Mouse (Mus musculus) left cerebral cortex, postnatal 10 days (tissue): Measurements from ENCODE around the gene Agap2. TPM values are rescaled to one million over a fixed set of nuclear protein-coding genes. Genes with fewer than 3 reads are reported as not detected.

Experiments used
- DNase-seq, 2 experiments: peaks; one replicate each; pipeline ENCODE4 v3.0.0; 2021 to 2022; ENCODE audit warnings: low spot score in 2 of 2, mixed read lengths in 1 of 2; ENCODE audit errors: extremely low spot score in 1 of 2
- intact Hi-C: fragments of 180-260 bp; cut with DNase I; formaldehyde crosslinking; loops from one replicate; pipeline ENCODE4 v1.15.1; 2025
- total RNA-seq, 2 experiments: library from RNA; stranded (reverse); gene quantifications; 2 replicates each; pipeline ENCODE4 v1.2.3; 2021

The Agap2 gene
- total RNA-seq, 2 experiments from 2014 or later = 558 to 572 TPM

DNA sequence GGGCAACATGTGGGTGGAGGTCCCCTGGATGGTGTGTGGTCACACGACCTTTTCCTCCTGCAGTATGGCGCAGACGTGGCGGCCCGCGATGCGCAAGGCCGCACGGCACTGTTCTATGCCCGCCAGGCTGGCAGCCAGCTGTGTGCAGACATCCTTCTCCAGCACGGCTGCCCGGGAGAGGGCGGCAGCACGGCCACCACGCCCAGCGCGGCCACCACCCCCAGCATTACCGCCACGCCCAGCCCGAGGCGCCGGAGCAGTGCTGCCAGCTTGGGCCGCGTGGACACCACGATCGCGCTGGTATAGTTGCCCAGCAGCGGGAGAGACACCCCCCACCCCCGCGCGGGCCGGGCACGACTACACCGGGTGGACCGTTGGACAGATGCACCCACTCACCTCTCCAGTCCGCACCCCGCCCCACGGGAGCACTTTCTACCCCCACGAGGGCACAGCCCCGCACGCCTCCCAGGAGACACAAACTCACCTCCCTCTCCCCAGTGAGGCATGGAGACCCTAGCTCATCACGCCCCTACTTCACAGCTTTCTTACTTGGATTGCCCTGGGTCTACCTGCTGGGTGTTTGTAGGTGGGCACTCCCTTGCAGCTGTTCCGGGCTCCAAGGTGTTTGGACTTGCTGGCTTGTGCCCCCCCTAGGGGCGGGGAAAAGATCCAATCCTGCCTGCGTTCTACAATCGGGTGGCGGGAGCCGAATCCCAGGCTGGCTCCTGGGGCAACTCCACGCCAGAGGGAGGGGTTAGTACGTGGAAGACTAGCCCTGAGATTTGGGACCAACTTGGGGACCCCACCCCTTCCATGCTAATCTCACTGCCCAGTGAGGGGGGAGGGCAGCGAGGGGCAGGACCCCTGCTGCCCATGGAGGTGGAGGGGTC lies 16.7 kb downstream of the Agap2 start:
- intact Hi-C loops = no loop called here
- DNase-seq = peak in 1 of 2 experiments; percentile 71

DNA sequence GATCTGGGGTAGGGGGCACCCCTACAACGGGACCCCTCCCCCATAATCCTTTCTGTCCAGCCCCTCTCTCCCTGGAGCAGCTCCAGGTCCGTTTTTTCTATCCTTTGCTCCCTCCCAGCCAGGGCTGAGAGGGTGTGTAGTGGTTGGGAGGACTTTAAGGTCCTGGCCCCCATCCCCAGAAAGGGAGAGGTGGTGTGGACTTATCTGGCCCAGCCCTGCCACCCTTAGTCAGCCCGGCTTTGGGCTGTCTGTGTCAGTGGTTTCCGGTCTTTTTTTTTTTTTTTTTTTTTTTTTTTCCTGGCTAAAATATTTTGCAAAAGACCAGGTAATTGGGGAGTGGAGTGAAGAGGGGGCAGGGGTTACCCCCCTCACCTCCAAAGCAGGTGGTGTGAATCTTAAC lies 17.7 kb downstream of the Agap2 start:
- no peak for DNase-seq
- intact Hi-C loops = no loop called here

DNA sequence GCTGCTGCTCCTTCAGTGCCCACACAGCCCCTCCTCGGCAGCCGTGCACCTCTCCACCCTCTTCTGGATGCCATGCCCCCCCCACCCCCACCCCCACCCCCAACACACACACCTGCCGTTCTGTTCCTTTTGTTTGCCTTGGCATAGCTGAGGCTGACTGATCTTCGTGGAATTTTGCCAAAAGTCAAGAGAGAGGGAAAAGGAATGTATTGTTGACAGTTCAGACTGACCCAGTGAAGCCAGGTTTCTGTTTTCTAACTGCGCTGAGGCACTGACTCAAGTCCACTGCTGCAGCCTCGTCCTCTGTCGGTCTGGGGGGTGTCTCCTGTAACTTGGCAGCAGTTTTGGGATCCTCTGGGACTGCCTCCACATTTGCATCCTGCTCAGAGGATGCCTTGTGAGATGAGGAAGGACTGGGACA lies 19.3 kb downstream of the Agap2 start:
- intact Hi-C loops = no loop called here
- DNase-seq = peak in 1 of 2 experiments; percentile 50

DNA sequence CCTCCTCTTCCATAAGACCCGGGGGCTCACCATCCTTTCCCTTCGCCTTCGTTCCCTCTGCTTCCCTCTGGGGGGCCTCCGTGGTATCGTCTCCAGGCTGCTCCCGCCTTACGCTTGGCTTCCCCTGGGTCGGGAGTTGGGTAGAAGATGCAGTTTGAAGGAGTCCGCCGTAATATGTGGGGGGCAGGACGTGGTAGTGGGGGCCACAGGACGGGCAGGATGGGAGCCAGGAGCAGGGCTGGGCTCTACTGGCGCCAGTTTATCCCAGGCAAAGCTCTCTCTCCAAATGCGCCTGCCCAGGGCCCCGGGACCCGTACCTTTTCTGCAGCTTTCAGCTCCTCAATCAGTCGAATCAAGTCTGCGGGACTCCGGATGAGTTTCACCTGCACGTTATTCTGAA lies 23.4 kb downstream of the Agap2 start:
- intact Hi-C loops = no loop called here
- DNase-seq = no peak

DNA sequence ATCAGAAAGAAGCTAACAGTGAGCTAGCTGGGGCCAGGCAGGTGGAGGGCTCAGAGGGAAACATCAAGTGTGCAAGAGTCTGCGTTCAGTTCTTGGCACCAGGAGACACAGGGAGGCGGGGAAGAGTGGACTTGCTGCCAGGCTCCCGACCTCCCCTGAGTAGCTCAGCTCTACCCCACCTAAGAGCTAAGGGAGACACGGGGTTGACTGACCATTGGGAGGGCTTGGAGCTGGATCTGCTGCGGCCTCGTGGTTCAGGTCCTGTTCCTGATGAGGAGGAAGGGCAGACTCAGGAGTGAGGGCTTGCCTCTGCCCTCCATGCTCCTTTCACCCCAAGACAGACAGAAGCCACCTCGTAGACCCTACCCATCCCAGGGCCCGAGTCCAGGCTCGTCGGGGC lies 24.1 kb downstream of the Agap2 start:
- intact Hi-C loops = no loop called here
- DNase-seq = no peak

DNA sequence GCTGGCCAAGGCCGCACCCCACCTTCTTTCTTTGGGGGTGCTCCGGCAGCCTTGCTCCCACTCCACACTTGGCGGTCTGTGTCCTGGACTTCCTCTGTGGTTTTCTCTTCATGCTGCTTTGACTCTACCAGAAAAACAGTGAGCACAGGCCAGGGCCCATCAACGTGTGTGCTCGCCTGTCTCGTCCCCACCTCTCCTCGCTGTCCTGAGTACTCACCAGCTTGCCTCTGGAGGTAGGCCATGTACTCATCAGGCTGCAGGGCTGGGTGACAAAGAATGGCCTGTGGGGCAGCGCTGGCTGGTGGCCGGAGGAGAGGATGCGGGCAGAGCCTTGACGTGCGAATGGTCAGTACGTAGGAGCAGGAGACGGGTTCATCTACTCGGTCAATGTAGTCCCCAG lies 24.8 kb downstream of the Agap2 start:
- intact Hi-C loops = no loop called here
- peak in 1 of 2 experiments; percentile 18 for DNase-seq

DNA sequence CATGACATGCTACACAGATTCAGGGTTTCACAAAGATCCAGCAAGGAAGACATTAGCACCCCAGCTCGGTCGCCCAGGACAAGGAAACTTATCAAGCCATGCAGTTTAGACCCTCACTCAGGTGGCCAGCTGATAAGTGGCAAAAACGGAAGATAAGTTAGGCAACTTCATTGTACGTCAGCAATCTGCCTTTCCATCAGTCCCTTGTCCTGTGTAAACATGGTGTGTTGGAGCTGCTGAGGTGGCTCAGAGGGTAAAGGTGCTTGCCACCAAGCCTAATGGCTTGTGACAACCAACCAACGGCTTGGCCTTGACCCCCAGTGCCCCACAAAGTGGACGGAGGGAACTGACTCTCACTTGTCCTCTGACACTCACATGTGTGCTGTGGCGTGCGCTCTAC lies 25.3 kb downstream of the Agap2 start:
- DNase-seq = no peak
- intact Hi-C loops = no loop called here

DNA sequence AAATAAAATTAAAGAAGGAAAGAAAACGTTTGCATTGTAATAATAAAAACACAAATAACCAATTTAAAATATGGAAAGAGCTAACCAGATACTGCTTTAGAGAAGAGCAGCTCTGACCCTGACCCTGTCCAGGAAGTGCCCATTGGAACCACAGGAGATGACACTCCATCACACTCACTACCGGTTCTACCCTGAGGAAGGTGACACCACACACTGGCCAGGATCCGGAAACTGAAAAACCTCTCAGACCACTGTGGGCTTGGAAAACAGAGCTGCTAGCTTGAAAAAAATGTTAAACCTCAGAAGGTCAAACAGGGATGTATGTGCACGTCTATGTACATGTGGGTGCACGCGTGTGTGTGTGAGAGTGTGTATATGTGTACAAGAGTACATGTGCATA lies 26.1 kb downstream of the Agap2 start:
- DNase-seq = no peak
- intact Hi-C loops = no loop called here

DNA sequence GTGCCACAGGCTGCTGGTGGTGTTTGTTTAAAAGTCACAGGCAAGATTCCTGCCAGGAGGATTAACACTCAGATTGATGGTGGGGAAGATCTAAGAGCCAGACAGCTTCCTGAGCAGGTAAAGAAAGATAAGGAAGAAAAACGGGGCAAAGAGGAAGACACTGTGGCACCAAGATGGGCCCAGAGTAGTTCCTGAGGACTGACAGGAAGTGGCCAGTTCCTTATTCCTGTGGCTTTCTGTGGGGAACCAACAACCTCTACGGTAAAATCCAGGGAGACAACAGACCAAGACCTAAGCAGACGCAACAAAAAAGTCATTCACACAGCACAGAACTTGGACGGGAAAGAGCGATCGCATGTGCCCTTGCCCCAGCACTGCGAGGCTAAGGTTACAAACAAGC lies 28.5 kb downstream of the Agap2 start:
- DNase-seq = no peak
- intact Hi-C loops = no loop called here

DNA sequence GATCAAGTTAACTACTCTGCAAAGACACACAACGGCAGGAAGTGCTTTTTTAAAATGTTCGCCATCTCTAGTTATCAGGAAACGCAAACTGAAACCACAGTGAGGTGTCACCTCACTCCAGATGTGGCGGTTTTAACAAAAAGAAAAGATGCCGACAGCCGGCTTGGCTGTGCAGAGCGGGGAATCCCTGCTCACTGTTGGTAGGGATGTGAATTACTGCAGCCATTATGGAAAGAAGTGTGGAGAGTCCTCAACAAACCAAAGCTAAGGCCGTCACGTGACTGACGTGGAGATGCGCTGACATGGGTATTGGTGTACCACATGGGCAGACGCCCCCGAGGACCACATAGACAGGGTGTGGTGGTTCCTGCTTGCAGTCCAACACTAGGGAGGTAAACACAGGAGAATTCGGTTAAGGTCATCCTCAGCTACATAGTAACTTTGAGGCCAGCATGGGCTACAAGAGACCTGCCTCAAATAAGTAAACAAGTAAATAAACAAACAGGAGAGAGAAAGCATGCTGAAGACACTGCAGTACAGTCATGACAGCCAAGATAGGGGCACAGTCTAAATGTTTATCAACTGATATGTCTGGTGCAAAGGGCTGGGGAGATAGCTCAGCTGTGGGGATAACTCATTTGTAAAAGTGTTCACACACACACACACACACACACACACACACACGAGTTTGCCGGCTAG lies 32.6 kb downstream of the Agap2 start:
- no peak for DNase-seq

DNA sequence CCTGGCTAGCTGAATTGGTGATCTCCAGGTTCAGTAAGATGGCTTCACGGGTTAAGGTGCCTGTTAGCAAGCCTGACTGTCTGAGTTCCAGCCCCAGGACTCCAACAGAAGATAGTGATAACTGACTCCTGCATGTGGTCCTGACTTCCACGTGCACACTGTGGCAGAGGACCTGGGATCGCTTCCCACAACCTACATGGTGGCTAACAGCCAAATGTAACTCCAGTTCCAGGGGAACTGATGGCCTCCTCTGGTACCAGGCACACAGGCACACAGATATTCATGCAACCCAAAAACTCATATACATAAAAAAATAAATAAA lies 33.1 kb downstream of the Agap2 start:
- intact Hi-C loops = no loop called here

More for the DNA sequence above, 32.6 kb downstream of the Agap2 start:
- intact Hi-C loops = no loop called here

DNA sequence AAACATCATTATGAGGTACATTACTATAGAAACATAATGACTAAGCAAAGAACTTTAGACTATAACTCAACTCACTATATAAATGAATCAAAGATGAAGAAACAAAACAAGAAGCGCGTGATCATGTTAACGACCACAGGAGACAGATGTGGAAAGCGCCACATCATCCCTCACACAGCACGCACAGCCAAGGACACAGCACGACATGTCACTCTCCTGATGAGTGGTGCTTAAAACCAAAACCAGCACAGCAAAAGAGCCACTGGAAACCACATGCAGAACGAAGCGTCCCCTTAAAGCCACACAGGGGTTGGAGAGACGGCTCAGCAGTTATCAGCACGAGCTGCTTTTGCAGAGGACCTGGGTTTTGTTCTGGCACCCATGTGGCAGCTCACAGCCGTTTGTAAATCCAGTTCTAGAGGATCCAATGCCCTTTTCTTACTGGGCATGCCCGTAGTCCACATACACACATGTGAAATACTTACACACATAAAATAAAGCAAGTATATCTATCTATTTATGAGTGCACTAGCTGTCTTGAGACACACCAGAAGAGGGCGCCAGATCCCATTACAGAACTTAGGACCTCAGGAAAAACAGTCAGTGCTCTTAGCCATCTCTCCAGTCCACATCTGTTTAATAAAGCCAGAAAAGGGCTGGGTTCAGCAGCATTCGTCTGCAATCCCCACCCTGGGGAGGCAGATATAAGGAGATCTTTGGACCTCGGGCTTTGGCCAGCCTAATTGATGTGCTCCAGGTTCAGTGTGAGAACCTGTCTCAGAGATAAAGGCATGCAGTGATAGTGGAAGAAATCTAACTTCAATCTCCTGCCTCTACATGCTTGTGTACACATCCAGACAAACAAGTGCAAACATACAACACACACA lies 36.2 kb downstream of the Agap2 start:
- no peak for DNase-seq
- intact Hi-C loops = no loop called here

More for the DNA sequence above, 33.1 kb downstream of the Agap2 start:
- DNase-seq = no peak

DNA sequence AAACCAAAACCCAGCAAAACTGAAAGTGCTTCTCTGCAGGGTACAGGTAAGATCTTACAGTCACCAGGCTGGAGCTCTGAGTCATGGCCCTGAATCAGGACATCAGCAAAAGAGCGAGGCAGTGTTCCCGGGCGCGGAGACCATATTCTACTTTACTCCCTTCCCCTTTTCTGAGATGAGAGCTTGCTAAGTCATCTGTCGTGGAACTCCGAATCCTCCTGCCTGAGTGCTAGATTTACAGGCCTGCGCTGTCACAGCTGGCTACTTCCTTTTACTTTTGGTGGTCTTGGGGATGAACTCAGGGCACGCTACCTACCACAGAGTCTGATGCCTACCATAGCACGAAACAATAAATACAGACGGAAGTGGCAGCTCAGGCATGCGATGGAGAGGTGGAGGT lies 39.3 kb downstream of the Agap2 start:
- intact Hi-C loops = no loop called here
- DNase-seq = no peak

DNA sequence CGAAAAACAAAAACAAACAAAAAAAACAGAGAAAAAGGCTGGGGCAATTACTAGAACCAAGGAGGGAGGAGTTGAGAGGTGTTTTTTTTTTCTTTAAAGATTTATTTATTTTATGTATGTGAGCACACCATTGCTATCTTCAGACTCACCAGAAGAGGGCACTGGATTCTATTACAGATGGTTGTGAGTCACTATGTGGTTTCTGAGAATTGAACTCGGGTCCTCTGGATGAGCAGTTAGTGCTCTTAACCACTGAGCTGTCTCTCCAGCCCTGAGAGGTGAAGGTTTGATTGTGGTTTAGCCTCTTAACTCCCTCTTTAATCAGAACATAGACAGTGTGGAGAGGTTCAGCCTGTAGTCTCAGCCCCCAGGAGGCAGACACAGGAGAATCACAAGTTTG lies 40.0 kb downstream of the Agap2 start:
- intact Hi-C loops = no loop called here

DNA sequence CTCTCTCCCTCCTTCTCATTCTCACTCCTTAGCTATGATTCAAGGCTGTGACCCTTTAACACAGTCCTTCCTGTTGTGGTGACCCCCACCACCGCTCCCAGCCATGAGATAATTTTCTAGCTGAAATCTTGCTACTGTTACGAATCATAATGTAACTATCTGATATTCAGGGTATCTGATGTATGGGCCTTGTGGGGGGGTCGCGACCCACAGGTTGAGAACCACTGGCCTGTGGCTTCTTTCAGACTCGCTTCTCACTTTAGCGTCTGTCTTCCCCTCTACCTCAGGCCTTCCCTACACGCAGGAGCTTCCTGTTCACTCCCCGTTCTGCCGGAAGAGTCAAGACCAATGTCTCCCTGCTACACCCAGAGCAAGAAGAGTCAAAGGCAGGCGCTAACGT lies 43.4 kb downstream of the Agap2 start:
- DNase-seq = no peak
- intact Hi-C loops = no loop called here

More for the DNA sequence above, 40.0 kb downstream of the Agap2 start:
- no peak for DNase-seq

DNA sequence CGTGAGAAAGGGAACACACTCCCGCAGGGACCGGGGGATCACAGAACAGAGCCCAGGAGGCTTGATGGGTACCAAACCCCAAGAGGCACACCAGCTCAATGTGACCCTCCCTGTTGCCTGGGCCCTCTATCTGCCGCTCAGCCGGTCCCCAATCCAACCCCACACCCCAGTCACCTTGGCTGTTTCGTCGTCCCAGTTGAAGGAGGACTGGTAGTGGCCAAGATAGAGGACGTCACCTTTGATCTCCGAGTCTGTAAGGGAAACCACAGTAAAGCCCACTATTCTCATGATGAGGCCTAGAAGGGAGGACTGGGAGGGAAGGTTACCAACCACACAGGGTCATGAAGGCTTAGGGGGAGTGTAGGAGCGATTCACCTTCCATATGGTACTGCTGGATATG lies 44.1 kb downstream of the Agap2 start:
- no peak for DNase-seq
- intact Hi-C loops = no loop called here

DNA sequence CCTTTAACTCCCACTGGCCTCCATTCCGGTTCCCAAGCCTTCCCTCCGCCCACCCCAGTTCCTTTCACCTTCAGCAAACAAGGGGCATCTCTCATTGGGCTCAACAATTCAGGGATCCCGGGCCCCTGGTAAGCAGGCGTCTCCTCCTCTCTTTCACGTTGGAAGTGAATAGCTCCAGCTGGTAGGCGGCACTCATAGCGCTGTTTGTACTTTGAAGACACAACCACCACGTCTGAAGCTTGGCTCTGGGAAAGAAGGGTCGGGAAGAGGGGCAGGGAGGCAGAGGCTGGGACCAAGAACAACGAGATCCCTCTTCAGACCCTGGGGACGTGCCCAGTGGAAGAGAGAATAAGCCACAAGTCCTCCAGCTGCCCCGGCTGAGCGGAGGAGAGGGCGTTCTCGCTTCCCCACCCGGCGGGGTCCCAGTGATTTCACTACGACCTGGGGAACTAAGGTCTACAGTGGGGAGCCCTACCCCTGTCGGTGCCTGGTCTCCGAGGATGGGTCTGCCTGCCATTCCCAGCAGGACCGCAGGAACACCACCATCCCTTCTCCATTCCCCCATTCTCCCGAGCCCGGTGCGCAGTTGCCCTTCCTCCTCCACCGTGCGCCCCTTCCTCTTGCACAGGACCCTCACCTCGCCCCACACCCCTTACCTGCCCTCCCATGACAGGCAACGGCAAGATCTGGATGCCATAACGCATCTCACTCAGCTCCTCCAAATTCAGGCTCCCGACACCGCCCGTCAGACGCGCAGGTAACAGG lies 45.4 kb downstream of the Agap2 start:
- intact Hi-C loops = no loop called here
- DNase-seq = peak in 1 of 2 experiments; percentile 49

DNA sequence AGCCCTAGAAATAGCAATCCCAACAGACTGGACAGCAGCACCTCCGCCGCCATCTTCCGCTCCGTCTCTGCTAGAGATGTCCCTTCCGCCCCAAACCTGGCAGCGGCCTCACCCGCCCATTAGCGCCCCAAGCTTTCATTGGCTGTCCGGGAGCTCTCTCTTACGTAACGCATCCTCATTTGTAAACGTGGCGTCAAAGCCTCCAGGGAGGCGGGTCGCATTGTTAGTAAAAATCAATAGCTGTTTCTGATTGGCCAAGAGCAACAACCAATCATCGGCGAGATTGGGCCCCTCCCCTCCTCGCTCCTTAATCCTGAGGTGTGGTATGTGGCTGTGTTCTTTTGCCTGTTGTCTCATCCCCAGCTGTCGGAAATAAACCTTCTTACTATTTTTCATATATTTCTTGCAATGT lies 46.0 kb downstream of the Agap2 start, which contains the start of gene Os9:
Os9 (minus strand) TSS at position 66 of the 412 bp plus-strand sequence.
- DNase-seq = peak; percentile 96 to 99
- intact Hi-C loops = no loop called here
